Mouse (Mus musculus) midbrain, embryonic 10.5 days (tissue): Measurements from ENCODE around the gene L3mbtl3. TPM values are rescaled to one million over a fixed set of nuclear protein-coding genes. Genes with fewer than 3 reads are reported as not detected.
A peak's percentile ranks its signal among the peaks of the same experiment; 100 is the strongest.

Source experiments
- DNase-seq: peaks from one replicate; pipeline ENCODE4 v3.0.0-alpha.2; 2017; ENCODE audit warnings: low spot score
- H3K27ac ChIP-seq: fragments of 300-500 bp; sonication (generic); replicated peaks from 2 replicates; pipeline ENCODE4 v1.5.1; 2016; ENCODE audit warnings: mild to moderate bottlenecking
- H3K27me3 ChIP-seq: fragments of 300-500 bp; sonication (generic); 2 replicates; pipeline ENCODE4 v1.6.1; 2016; ENCODE audit warnings: low read depth, mild to moderate bottlenecking; ENCODE audit not compliant: poor library complexity, severe bottlenecking
- H3K36me3 ChIP-seq: fragments of 300-500 bp; sonication (generic); 2 replicates; pipeline ENCODE4 v1.6.1; 2016; ENCODE audit warnings: mild to moderate bottlenecking, moderate library complexity
- H3K4me1 ChIP-seq: fragments of 300-500 bp; sonication (generic); 2 replicates; pipeline ENCODE4 v1.6.1; 2016
- H3K4me3 ChIP-seq: fragments of 300-500 bp; sonication (generic); 2 replicates; pipeline ENCODE4 v1.5.1; 2016; ENCODE audit warnings: mild to moderate bottlenecking, moderate library complexity
- H3K9me3 ChIP-seq: fragments of 300-500 bp; sonication (generic); replicated peaks from 2 replicates; pipeline ENCODE4 v1.6.1; 2016; ENCODE audit warnings: mild to moderate bottlenecking
- WGBS: fragments of 180-500 bp; shearing (Covaris S2); methylation state at CpG from one replicate; pipeline ENCODE4 v1.1.7; 2016; 5-methylcytosine and 5-hydroxymethylcytosine counted together
- polyA plus RNA-seq: library from polyadenylated mRNA; unstranded; fragments of >200 nt; fragmentation: Nextera tagmentation; extraction: Ambion mirVana; gene quantifications from 2 replicates; pipeline ENCODE4 v1.2.1, GENCODE M21; 2016

L3mbtl3 gene
- polyA plus RNA-seq, 1 experiment from 2014 or later, result 17.8 TPM

GRCm38 (mm10) chr10:26327691-26328542 is 47.9 kb downstream of the L3mbtl3 start:
- WGBS, result 25% methylated on average over 17 of the region's 17 CpGs
- H3K27me3 ChIP-seq, result peaks cover 7% of the 10 kb centered on the region; the same call in 1 of the 2 replicates
- 0 out of 2 replicates have a peak overlapping the region, but pooled peaks have one; percentile 23 for H3K27ac ChIP-seq
- peak; percentile 41 for DNase-seq
- no peak overlapping the region for H3K4me3 ChIP-seq
- H3K36me3 ChIP-seq, result peaks cover 66% of the 10 kb centered on the region
- H3K9me3 ChIP-seq, result no peaks in the 10 kb centered on the region
- peaks cover 21% of the 10 kb centered on the region for H3K4me1 ChIP-seq

GRCm38 (mm10) chr10:26327291-26327690 is 48.5 kb downstream of the L3mbtl3 start:
- no peak for DNase-seq
- H3K36me3 ChIP-seq, result peaks cover 62% of the 10 kb centered on the region
- no peak overlapping the region for H3K4me3 ChIP-seq
- no peaks in the 10 kb centered on the region for H3K9me3 ChIP-seq
- WGBS, result 65% methylated on average over 5 of the region's 5 CpGs
- H3K27me3 ChIP-seq, result peaks cover 7% of the 10 kb centered on the region; the same call in 1 of the 2 replicates
- peaks cover 17% of the 10 kb centered on the region for H3K4me1 ChIP-seq
- 0 out of 2 replicates have a peak overlapping the region, but pooled peaks have one; percentile 42 for H3K27ac ChIP-seq

GRCm38 (mm10) chr10:26325320-26325719 is 50.5 kb downstream of the L3mbtl3 start:
- no peak for DNase-seq
- Histone ChIP-seq H3K9me3 (no peaks in the 10 kb centered on the region), H3K36me3 (peaks cover 60% of the 10 kb centered on the region), H3K4me3 (no peak overlapping the region), H3K4me1 (peaks cover 17% of the 10 kb centered on the region), H3K27me3 (peaks cover 7% of the 10 kb centered on the region; the same call in 1 of the 2 replicates), H3K27ac (no peak overlapping the region)
- 90% methylated on average over 2 of the region's 2 CpGs for WGBS

GRCm38 (mm10) chr10:26322344-26323051 is 53.3 kb downstream of the L3mbtl3 start:
- no peak overlapping the region for H3K4me3 ChIP-seq

GRCm38 (mm10) chr10:26320679-26321078 is 55.1 kb downstream of the L3mbtl3 start:
- 92% methylated on average over 4 of the region's 4 CpGs for WGBS
- DNase-seq, result no peak
- Histone ChIP-seq H3K9me3 (no peaks in the 10 kb centered on the region), H3K36me3 (peaks cover 68% of the 10 kb centered on the region), H3K4me3 (no peak overlapping the region), H3K4me1 (no peaks in the 10 kb centered on the region), H3K27ac (no peak overlapping the region), H3K27me3 (no peaks in the 10 kb centered on the region)

More at GRCm38 (mm10) chr10:26322344-26323051, 53.3 kb downstream of the L3mbtl3 start:
- Histone ChIP-seq H3K27ac (no peak overlapping the region), H3K9me3 (no peaks in the 10 kb centered on the region), H3K27me3 (no peaks in the 10 kb centered on the region), H3K36me3 (peaks cover 69% of the 10 kb centered on the region), H3K4me1 (peaks cover 4% of the 10 kb centered on the region)
- WGBS, result 79% methylated on average over 7 of the region's 7 CpGs
- no peak for DNase-seq

- WGBS, result 95% methylated on average over 15 of the region's 15 CpGs
- no peak for DNase-seq
These were observed 61.4 kb downstream of the L3mbtl3 start for GRCm38 (mm10) chr10:26314327-26314726.

GRCm38 (mm10) chr10:26303485-26303884 is 72.3 kb downstream of the L3mbtl3 start:
- DNase-seq, result no peak
- no peaks in the 10 kb centered on the region for H3K9me3 ChIP-seq
- 95% methylated on average over 6 of the region's 6 CpGs for WGBS
- no peaks in the 10 kb centered on the region for H3K27me3 ChIP-seq
- H3K36me3 ChIP-seq, result peaks cover 82% of the 10 kb centered on the region
- H3K4me1 ChIP-seq, result no peaks in the 10 kb centered on the region
- no peak overlapping the region for H3K27ac ChIP-seq
- H3K4me3 ChIP-seq, result no peak overlapping the region

More at GRCm38 (mm10) chr10:26314327-26314726, 61.4 kb downstream of the L3mbtl3 start:
- Histone ChIP-seq H3K27me3 (no peaks in the 10 kb centered on the region), H3K36me3 (peaks cover 91% of the 10 kb centered on the region), H3K4me3 (no peak overlapping the region), H3K4me1 (no peaks in the 10 kb centered on the region), H3K27ac (no peak overlapping the region), H3K9me3 (no peaks in the 10 kb centered on the region)

- Histone ChIP-seq H3K4me3 (no peak overlapping the region), H3K36me3 (peaks cover 82% of the 10 kb centered on the region), H3K9me3 (no peaks in the 10 kb centered on the region), H3K27ac (no peak overlapping the region), H3K4me1 (no peaks in the 10 kb centered on the region), H3K27me3 (no peaks in the 10 kb centered on the region)
- 94% methylated on average over 4 of the region's 4 CpGs for WGBS
- DNase-seq, result no peak
These were observed 73.4 kb downstream of the L3mbtl3 start for GRCm38 (mm10) chr10:26302336-26302735.

- 91% methylated on average over 7 of the region's 7 CpGs for WGBS
- H3K9me3 ChIP-seq, result no peaks in the 10 kb centered on the region
- no peak overlapping the region for H3K4me3 ChIP-seq
- DNase-seq, result no peak
- no peaks in the 10 kb centered on the region for H3K4me1 ChIP-seq
- H3K27me3 ChIP-seq, result no peaks in the 10 kb centered on the region
- peaks cover 92% of the 10 kb centered on the region for H3K36me3 ChIP-seq
- no peak overlapping the region for H3K27ac ChIP-seq
These were observed 78.1 kb downstream of the L3mbtl3 start for GRCm38 (mm10) chr10:26297626-26298025.

- DNase-seq, result no peak
- Histone ChIP-seq H3K27ac (no peak overlapping the region), H3K27me3 (no peaks in the 10 kb centered on the region), H3K36me3 (peaks cover 92% of the 10 kb centered on the region), H3K4me3 (no peak overlapping the region), H3K4me1 (no peaks in the 10 kb centered on the region), H3K9me3 (no peaks in the 10 kb centered on the region)
- 90% methylated on average over 3 of the region's 3 CpGs for WGBS
These were observed 78.6 kb downstream of the L3mbtl3 start for GRCm38 (mm10) chr10:26297200-26297599.

GRCm38 (mm10) chr10:26287136-26287535 is 88.6 kb downstream of the L3mbtl3 start:
- Histone ChIP-seq H3K4me1 (no peaks in the 10 kb centered on the region), H3K9me3 (no peaks in the 10 kb centered on the region), H3K36me3 (peaks cover 78% of the 10 kb centered on the region), H3K27ac (no peak overlapping the region), H3K4me3 (no peak overlapping the region), H3K27me3 (no peaks in the 10 kb centered on the region)
- 94% methylated on average over 7 of the region's 7 CpGs for WGBS
- DNase-seq, result no peak

- WGBS, result 55% methylated on average over 8 of the region's 8 CpGs
- DNase-seq, result no peak
- peaks cover 86% of the 10 kb centered on the region for H3K36me3 ChIP-seq
These were observed 95.8 kb downstream of the L3mbtl3 start for GRCm38 (mm10) chr10:26280009-26280408.

GRCm38 (mm10) chr10:26275414-26275813 is 100.4 kb downstream of the L3mbtl3 start:
- no peak overlapping the region for H3K4me3 ChIP-seq
- H3K9me3 ChIP-seq, result no peaks in the 10 kb centered on the region
- peaks cover 68% of the 10 kb centered on the region for H3K36me3 ChIP-seq
- no peak overlapping the region for H3K27ac ChIP-seq
- H3K27me3 ChIP-seq, result no peaks in the 10 kb centered on the region
- H3K4me1 ChIP-seq, result no peaks in the 10 kb centered on the region
- no peak for DNase-seq
- WGBS, result 94% methylated on average over 6 of the region's 6 CpGs

More at GRCm38 (mm10) chr10:26280009-26280408, 95.8 kb downstream of the L3mbtl3 start:
- H3K27me3 ChIP-seq, result no peaks in the 10 kb centered on the region
- H3K4me1 ChIP-seq, result no peaks in the 10 kb centered on the region
- no peaks in the 10 kb centered on the region for H3K9me3 ChIP-seq
- H3K27ac ChIP-seq, result no peak overlapping the region
- no peak overlapping the region for H3K4me3 ChIP-seq
